Mouse (Mus musculus) stomach, embryonic 15.5 days (tissue): ENCODE measurements around the gene Hecw1. TPM values are rescaled to one million over a fixed set of nuclear protein-coding genes. Genes with fewer than 3 reads are reported as not detected.

ENCODE experiments used
- ATAC-seq: fragments of 200-750 bp; cut with Nextera tagmentation; 2 replicates; pipeline ENCODE4 v1.8.0; 2017; ENCODE audit warnings: low read depth, moderate number of reproducible peaks, moderate TSS enrichment; ENCODE audit not compliant: insufficient read depth, low FRiP score
- H3K27ac ChIP-seq: fragments of 300-500 bp; sonication (generic); 2 replicates; pipeline ENCODE4 v1.5.1; 2015; ENCODE audit warnings: mild to moderate bottlenecking, inconsistent platforms
- H3K27me3 ChIP-seq: fragments of 300-500 bp; sonication (generic); replicated peaks from 2 replicates; pipeline ENCODE4 v1.6.1; 2015; ENCODE audit warnings: inconsistent platforms
- H3K36me3 ChIP-seq: fragments of 300-500 bp; sonication (generic); 2 replicates; pipeline ENCODE4 v1.6.1; 2015; ENCODE audit warnings: inconsistent platforms
- H3K4me1 ChIP-seq: fragments of 300-500 bp; sonication (generic); 2 replicates; pipeline ENCODE4 v1.6.1; 2015; ENCODE audit warnings: inconsistent platforms
- H3K4me2 ChIP-seq: fragments of 300-500 bp; sonication (generic); 2 replicates; pipeline ENCODE4 v1.6.1; 2015; ENCODE audit warnings: mild to moderate bottlenecking, inconsistent platforms
- H3K4me3 ChIP-seq: fragments of 300-500 bp; sonication (generic); replicated peaks from 2 replicates; pipeline ENCODE4 v1.5.1; 2015; ENCODE audit warnings: inconsistent platforms
- H3K9ac ChIP-seq: fragments of 300-500 bp; sonication (generic); 2 replicates; pipeline ENCODE4 v1.6.1; 2015; ENCODE audit warnings: inconsistent platforms
- H3K9me3 ChIP-seq: fragments of 300-500 bp; sonication (generic); 2 replicates; pipeline ENCODE4 v1.6.1; 2016; ENCODE audit warnings: inconsistent platforms
- WGBS: fragments of 180-500 bp; shearing (Covaris S2); methylation state at CpG from one replicate; pipeline ENCODE4 v1.1.7; 2015; 5-methylcytosine and 5-hydroxymethylcytosine counted together
- polyA plus RNA-seq: library from polyadenylated mRNA; unstranded; fragments of >200 nt; fragmentation: Nextera tagmentation; extraction: Ambion mirVana; gene quantifications from 2 replicates; pipeline ENCODE4 v1.2.1, GENCODE M21; 2015

Gene Hecw1
- polyA plus RNA-seq, 1 experiment from 2014 or later, result 0.96 TPM

DNA sequence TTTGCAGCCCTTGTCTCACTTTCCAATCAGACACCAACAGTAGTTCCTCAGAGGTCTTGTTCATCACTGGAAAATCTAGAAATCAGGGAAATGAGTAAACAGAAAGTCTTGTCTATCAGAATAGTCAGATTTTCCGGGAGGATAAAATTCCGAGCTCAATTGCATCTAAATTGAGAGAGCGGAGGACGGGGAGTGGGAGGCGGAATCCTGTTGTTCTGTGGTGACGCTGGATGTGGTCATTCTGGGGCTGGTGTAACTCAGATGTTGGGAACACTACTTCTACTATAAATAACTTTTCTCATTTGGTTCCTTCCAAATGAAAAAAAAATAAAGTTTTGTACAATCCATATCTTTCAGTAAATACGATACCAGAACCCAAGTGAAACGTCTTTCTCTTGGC is 24.2 kb downstream of the Hecw1 start:
- no peaks in the 10 kb centered on the region for H3K9me3 ChIP-seq
- no peak overlapping the region for H3K4me3 ChIP-seq
- 81% methylated on average over 8 of the region's 8 CpGs for WGBS
- H3K4me2 ChIP-seq, result no peak overlapping the region
- H3K27me3 ChIP-seq, result no peaks in the 10 kb centered on the region
- no peak overlapping the region for H3K27ac ChIP-seq
- H3K36me3 ChIP-seq, result no peaks in the 10 kb centered on the region
- no peaks in the 10 kb centered on the region for H3K4me1 ChIP-seq
- no peak for ATAC-seq
- H3K9ac ChIP-seq, result no peak overlapping the region

DNA sequence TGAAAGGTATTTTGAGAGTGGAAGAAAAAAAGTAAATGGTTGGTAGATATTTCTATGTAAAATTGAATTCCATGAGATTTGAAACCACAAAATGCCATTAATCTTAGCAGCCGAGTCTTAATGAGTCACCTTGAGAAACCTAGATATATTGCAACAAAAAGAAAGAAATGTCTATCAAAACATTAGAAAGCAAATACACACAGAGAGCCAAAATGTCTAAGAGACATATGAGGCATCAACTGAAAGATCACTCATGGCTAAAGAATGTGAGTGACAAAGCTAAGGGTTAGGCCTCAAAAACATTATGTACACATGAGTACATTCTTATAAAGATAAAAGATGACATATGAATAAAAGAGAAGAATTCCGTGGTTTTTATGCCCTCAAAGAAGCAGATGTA is 26.1 kb downstream of the Hecw1 start:
- Histone ChIP-seq H3K27me3 (no peaks in the 10 kb centered on the region), H3K4me3 (no peak overlapping the region), H3K9ac (no peak overlapping the region), H3K27ac (no peak overlapping the region), H3K4me2 (no peak overlapping the region), H3K4me1 (no peaks in the 10 kb centered on the region), H3K9me3 (no peaks in the 10 kb centered on the region), H3K36me3 (no peaks in the 10 kb centered on the region)
- WGBS, result 65% methylated on average over 2 of the region's 2 CpGs
- no peak for ATAC-seq

DNA sequence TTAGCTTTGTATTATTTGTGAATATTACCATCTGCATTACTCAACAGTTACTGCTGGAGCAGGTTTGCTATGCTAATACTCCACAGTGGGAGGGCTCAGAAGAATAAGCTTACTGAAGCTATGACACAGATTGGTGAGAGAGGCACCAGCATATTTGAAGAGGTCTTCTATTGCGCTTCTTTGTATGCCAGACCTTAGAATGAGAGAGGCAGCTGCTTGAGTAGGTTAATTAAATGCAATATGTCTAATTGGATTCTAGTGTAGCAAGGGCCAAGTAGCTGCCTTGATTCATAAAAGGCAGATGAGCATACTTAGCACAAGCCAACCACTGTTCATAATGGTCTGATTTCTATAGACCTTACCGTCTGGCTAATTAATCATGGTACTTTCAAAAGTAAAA is 35.2 kb downstream of the Hecw1 start:
- ATAC-seq, result no peak
- WGBS, result 80% methylated on average over 2 of the region's 2 CpGs
- Histone ChIP-seq H3K9me3 (no peaks in the 10 kb centered on the region), H3K36me3 (no peaks in the 10 kb centered on the region), H3K27me3 (no peaks in the 10 kb centered on the region), H3K4me1 (no peaks in the 10 kb centered on the region), H3K27ac (no peak overlapping the region), H3K9ac (no peak overlapping the region), H3K4me2 (no peak overlapping the region), H3K4me3 (no peak overlapping the region)

DNA sequence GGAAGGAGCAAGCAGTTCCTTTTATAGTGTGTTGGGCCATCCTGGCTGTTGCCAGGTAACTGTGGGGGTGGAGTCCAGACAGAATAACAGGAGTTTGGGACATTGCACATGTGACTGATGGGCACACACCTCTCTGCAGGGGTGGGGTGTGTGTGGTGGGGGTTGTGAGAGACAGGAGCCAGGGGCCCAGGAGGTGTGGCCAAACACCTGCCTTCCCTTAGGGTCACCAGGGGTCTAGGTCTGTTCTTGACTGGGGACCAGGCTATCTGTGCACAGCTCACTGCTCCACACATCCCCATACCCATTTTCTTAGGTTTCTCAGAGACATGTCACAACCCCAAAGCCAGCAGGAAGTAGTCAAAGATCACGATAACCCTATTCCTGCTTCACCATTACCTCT is 51.9 kb downstream of the Hecw1 start:
- Histone ChIP-seq H3K36me3 (no peaks in the 10 kb centered on the region), H3K27ac (no peak overlapping the region), H3K4me1 (no peaks in the 10 kb centered on the region), H3K27me3 (no peaks in the 10 kb centered on the region), H3K4me3 (no peak overlapping the region), H3K9me3 (no peaks in the 10 kb centered on the region), H3K4me2 (no peak overlapping the region), H3K9ac (no peak overlapping the region)
- 85% methylated on average over 1 of the region's 1 CpGs for WGBS
- no peak for ATAC-seq

DNA sequence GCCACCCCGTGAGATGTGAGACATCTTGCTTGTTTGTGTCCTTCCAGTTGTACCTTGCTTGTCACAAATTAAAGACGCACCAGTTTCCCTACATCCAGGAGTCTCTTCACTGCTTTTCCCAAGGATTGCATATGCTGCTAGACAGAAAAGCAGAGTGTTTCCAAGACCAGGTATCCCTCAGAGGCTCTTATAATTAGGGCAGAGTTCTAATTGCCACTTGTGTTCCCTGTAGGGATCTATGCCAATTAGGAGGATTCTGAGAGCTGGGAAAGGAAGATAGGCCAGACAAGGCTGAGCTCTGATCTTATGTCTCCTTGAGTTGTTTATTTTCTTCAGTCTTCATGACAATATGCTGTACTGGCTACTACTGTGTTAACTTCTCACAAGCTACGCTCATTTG is 55.5 kb downstream of the Hecw1 start:
- Histone ChIP-seq H3K4me1 (no peaks in the 10 kb centered on the region), H3K36me3 (no peaks in the 10 kb centered on the region), H3K27ac (no peak overlapping the region), H3K9me3 (no peaks in the 10 kb centered on the region), H3K9ac (no peak overlapping the region), H3K4me2 (no peak overlapping the region), H3K4me3 (no peak overlapping the region), H3K27me3 (no peaks in the 10 kb centered on the region)
- 71% methylated on average over 3 of the region's 3 CpGs for WGBS
- ATAC-seq, result no peak

DNA sequence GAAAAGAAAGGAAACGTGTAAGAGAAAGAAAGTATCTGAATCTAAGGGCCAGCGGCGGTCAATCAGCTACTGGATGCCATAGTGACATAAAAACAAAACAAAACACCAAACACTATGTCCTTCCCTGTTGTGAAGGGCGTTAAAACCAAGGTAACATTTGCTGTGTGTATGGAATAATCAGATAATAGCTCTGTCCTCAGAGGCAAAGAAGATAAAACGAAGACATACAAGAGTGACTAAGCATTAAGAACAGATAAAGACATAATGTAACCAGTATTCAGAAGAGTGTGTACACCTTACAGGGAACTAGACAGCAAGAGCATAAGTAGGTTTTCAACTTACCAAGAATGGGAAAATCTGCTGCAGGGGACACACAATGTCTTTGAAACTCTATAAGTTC is 62.0 kb downstream of the Hecw1 start:
- H3K9me3 ChIP-seq, result no peaks in the 10 kb centered on the region
- no peak for ATAC-seq
- H3K27me3 ChIP-seq, result no peaks in the 10 kb centered on the region
- H3K4me2 ChIP-seq, result no peak overlapping the region
- no peak overlapping the region for H3K27ac ChIP-seq
- WGBS, result 82% methylated on average over 5 of the region's 5 CpGs
- H3K36me3 ChIP-seq, result no peaks in the 10 kb centered on the region
- H3K4me1 ChIP-seq, result no peaks in the 10 kb centered on the region
- H3K9ac ChIP-seq, result no peak overlapping the region
- H3K4me3 ChIP-seq, result no peak overlapping the region

DNA sequence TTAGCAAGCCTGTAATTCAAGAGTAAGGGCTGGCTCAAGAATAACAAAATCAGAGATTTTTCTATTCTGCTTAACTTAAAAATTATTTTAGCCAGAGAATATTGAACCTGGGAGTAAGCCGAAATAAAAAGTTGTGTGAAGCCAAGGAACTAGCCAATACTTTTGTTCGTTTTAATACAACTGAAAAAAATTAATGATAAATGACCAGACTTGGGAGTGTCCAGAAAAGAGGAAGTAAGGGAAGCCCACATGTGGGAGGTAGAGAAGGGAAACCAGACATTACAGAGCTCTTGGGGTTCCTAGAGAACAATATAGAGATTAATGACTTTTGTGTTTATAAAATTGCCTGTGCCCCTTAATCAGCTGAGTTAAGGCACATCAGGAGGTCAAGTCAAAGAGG is 66.0 kb downstream of the Hecw1 start:
- WGBS, result 58% methylated on average over 2 of the region's 2 CpGs
- no peak for ATAC-seq

DNA sequence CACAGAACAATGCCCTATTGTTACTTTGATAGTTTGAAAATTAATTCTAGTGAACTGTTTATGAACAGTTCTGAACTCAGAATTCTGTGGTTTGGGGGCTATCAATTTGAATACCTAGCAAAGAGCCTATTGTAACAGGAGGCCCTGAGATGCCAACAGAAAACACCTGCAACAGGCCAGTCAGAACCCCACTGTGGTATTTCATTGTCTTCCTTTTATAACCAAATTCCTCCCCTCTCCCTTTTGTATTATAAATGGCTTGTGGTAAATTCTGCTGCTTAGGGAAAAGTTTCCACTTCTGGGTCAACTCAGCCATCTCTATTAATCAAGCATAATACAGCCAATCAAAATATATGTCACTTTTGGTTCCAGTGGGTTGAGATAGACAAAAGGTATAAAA is 83.5 kb downstream of the Hecw1 start:
- Histone ChIP-seq H3K27ac (no peak overlapping the region), H3K36me3 (no peaks in the 10 kb centered on the region), H3K4me1 (no peaks in the 10 kb centered on the region), H3K4me2 (no peak overlapping the region), H3K9me3 (no peaks in the 10 kb centered on the region), H3K4me3 (no peak overlapping the region), H3K27me3 (no peaks in the 10 kb centered on the region), H3K9ac (no peak overlapping the region)
- ATAC-seq, result no peak

More for the DNA sequence above, 66.0 kb downstream of the Hecw1 start:
- H3K9me3 ChIP-seq, result no peaks in the 10 kb centered on the region
- H3K4me2 ChIP-seq, result no peak overlapping the region
- no peak overlapping the region for H3K9ac ChIP-seq
- no peak overlapping the region for H3K4me3 ChIP-seq
- H3K27ac ChIP-seq, result no peak overlapping the region
- H3K27me3 ChIP-seq, result no peaks in the 10 kb centered on the region
- no peaks in the 10 kb centered on the region for H3K4me1 ChIP-seq
- H3K36me3 ChIP-seq, result no peaks in the 10 kb centered on the region

DNA sequence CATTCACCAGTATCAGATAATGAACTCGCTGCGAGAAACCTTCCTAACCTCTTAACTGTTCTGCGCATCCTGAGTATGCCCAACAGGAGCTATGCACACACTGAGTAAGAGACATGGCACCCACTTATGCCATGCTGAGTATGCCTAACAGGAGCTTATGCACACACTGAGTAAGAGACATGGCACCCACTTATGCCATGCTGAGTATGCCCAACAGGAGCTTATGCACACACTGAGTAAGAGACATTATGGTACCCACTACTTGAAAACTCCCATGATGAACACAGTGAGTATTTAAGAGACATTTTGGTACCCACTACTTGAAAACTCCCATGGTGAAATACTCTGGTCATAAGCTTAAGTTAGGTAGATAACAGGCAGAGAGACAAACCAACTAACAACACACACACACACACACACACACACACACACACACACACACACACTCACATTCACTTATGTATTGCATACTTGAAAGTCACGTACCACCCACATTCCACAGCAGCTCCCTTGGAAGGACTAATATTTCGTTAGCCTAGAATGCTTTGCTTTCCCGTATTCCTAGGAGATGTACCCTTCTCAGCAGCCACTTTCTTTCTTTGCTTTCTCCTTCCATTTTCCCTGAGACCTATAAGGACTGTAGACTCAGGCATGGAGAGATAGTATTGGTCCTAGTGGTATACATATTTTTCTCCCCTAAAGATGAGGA is 94.0 kb downstream of the Hecw1 start:
- Histone ChIP-seq H3K27ac (no peak overlapping the region), H3K36me3 (no peaks in the 10 kb centered on the region), H3K9me3 (no peaks in the 10 kb centered on the region), H3K27me3 (no peaks in the 10 kb centered on the region), H3K4me1 (no peaks in the 10 kb centered on the region), H3K4me3 (no peak overlapping the region), H3K4me2 (no peak overlapping the region), H3K9ac (no peak overlapping the region)
- 78% methylated on average over 6 of the region's 6 CpGs for WGBS
- no peak for ATAC-seq

DNA sequence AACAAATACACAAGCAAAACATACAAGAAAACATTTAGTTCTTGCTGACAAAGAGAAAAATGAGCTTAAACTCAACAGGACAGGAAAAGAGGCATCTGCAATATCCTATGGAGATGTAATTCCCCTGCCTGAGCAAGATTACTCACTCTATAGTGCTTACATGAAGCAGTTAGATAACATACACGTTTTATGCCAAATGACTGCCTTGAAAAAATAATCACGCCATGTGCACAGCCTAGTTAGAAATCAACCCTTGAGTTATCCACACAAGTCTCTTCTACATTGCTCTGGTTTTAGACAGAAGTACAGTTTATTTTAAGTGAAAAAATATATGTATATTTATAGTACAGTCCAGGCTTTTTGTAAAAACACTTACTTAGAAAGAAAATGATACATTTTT is 98.2 kb downstream of the Hecw1 start:
- H3K36me3 ChIP-seq, result no peaks in the 10 kb centered on the region
- ATAC-seq, result no peak
- no peak overlapping the region for H3K4me3 ChIP-seq
- H3K9ac ChIP-seq, result no peak overlapping the region
- no peaks in the 10 kb centered on the region for H3K27me3 ChIP-seq
- no peak overlapping the region for H3K4me2 ChIP-seq
- H3K27ac ChIP-seq, result no peak overlapping the region
- 66% methylated on average over 2 of the region's 2 CpGs for WGBS
- H3K9me3 ChIP-seq, result no peaks in the 10 kb centered on the region
- H3K4me1 ChIP-seq, result no peaks in the 10 kb centered on the region

DNA sequence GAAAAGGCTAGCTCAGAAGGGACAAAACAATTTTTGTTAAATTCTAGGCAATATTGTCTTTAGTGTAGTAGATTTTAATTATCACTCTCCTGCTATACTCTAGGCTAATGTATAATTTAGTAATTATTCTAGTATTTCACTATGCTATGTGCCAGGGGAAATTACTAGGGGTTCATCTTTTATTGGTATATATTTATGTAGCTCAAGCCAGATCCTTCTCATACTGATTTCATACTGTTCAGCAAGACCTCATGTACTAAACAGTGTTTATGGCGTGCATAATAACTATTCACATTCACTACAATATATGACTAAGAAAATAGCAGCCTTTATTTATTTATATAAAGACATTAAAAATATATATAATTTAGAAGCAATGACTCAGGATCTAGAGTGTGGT is 109.6 kb downstream of the Hecw1 start:
- Histone ChIP-seq H3K9me3 (no peaks in the 10 kb centered on the region), H3K4me1 (no peaks in the 10 kb centered on the region), H3K36me3 (no peaks in the 10 kb centered on the region), H3K27ac (no peak overlapping the region), H3K4me2 (no peak overlapping the region), H3K4me3 (no peak overlapping the region), H3K9ac (no peak overlapping the region), H3K27me3 (no peaks in the 10 kb centered on the region)
- 78% methylated on average over 1 of the region's 1 CpGs for WGBS
- no peak for ATAC-seq

DNA sequence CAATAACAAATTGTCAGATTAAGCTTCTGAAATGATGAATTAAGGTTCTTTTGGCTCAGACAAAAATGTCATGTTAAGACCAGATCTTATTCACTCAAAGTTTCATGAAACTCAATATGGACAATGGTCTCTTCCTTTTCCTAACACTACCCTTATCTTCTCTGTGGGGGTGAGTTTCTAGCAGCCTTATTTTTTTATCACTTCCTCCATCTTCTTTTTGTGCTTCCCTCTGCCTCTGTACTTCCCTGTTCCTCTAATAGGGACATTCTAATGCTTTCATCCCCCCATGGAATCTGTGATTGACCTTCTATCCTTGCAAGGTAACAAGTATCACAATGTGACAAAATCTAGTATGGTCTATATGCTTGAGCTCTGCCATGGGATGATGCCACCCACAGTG is 148.6 kb downstream of the Hecw1 start:
- no peaks in the 10 kb centered on the region for H3K36me3 ChIP-seq
- no peaks in the 10 kb centered on the region for H3K9me3 ChIP-seq
- no peaks in the 10 kb centered on the region for H3K4me1 ChIP-seq
- no peak overlapping the region for H3K9ac ChIP-seq
- no peak for ATAC-seq
- H3K4me2 ChIP-seq, result no peak overlapping the region
- H3K27ac ChIP-seq, result no peak overlapping the region
- no peak overlapping the region for H3K4me3 ChIP-seq
- H3K27me3 ChIP-seq, result no peaks in the 10 kb centered on the region

DNA sequence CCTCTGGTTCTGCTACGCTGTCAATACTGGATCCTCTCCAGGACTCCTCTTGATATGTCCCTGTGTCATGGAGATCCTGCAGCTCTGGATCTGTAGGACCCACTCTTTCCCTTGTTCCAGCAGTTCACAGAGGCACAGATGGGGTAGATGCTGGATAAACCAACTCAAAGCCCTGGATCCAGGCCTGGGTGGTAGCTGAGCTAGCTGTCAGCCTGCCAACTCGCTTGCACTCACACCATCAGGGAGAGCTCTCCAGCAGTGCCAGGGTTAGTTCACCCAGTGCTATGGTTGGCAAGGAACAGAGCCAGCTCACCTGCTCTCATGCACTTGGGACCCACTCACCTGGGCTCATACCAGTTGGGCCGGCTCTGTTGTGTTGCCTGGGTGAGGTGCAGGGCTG is 157.5 kb downstream of the Hecw1 start:
- Histone ChIP-seq H3K36me3 (no peaks in the 10 kb centered on the region), H3K9ac (no peak overlapping the region), H3K4me2 (no peak overlapping the region), H3K4me3 (no peak overlapping the region), H3K27ac (no peak overlapping the region), H3K4me1 (no peaks in the 10 kb centered on the region), H3K27me3 (no peaks in the 10 kb centered on the region), H3K9me3 (no peaks in the 10 kb centered on the region)
- ATAC-seq, result no peak
- WGBS, result 79% methylated on average over 3 of the region's 3 CpGs
